Mouse (Mus musculus) kidney, adult 8-10 months (tissue): Measurements from ENCODE around the gene Vgll2.

Experiments
- DNase-seq, 2 experiments: peaks; one replicate each; pipeline ENCODE4 v3.0.0; 2022

Vgll2 gene

GRCm38 (mm10) chr10:52022413-52023212 is at the start of gene Vgll2:
Vgll2 (plus strand) TSS chr10:52022502.
- DNase-seq: no peak

- DNase-seq: no peak
These were observed 47.2 kb upstream of the Vgll2 start for GRCm38 (mm10) chr10:51975137-51975536.

DNA sequence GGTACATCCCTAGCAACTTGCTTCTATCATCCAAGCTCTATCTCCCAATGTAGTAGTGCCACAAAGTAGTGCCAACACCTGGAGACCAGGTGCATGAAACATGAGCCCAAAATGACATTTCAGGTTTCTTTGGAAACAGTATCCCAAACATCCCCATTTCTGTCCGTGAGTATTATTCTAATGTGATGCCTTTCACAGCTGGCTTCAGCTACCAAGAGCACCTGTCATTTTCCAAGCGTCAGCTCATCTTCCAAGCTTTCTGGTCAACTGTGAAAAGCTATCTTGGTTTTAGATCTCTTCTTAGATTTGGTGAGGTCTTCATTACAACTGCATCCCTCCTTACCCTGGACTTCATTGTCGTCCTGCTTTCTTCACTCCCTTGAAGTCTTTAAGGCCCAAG is 46.7 kb upstream of the Vgll2 start:
- DNase-seq: no peak

DNA sequence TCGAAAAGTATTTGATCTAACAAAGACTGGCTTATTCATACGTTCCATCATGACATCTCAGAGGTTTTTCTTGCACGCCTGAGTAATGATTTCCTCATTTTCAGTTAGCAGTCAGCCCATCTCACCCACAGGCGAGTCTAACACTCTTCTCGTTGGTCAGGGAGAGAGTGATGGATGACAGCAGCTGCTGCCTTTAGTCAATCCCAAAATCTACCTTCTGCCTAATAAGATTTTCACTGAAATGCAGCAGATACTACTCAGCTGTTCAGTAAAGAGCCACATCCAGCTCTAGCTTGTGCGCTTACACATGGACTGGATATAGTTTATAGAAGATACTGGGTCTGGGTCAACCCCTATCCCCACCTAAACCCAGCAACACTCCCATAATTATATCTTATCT is 40.7 kb upstream of the Vgll2 start:
- no peak for DNase-seq

DNA sequence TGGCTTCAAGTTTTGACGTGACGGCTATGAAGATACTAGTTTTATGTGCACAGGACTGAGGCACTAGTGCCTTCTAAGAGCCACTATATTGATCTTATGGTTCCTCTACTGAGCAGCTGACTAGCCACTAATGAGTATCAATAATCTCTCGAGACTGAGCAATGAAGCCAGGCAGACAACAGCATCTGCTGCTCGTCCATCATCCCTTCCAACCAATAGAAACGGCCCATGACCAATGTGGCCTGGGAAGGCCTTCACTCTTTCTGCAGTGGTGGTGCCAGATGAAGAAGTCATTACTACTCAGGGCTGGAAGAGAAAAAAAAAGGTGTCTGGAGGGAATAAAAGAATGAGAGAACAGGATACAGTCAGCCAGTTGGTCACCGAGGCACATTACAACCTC is 39.9 kb upstream of the Vgll2 start:
- no peak for DNase-seq

DNA sequence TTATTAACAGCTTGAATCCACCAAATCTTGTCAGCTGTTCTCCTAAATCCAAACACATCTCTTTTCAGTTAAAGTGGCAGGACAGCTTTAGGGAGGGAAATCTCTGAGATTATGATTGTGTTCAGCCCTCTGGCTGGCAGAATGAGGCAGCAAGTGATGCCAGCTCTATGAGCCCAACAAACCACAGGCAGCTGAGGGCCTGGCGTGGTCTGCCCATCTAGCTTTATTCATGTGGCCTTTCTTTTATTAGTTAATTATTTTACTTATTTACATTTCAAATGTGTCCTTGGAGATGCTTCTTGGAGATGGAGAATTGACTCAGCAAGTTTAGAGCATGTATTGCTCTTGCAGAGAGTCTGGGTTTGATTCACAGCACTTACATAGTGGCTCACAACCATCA is 3.8 kb upstream of the Vgll2 start:
- DNase-seq: no peak

GRCm38 (mm10) chr10:52021231-52021630 is 1.1 kb upstream of the Vgll2 start:
- no peak for DNase-seq

- DNase-seq: no peak
These were observed 437 bp upstream of the Vgll2 start for GRCm38 (mm10) chr10:52021736-52022394.

DNA sequence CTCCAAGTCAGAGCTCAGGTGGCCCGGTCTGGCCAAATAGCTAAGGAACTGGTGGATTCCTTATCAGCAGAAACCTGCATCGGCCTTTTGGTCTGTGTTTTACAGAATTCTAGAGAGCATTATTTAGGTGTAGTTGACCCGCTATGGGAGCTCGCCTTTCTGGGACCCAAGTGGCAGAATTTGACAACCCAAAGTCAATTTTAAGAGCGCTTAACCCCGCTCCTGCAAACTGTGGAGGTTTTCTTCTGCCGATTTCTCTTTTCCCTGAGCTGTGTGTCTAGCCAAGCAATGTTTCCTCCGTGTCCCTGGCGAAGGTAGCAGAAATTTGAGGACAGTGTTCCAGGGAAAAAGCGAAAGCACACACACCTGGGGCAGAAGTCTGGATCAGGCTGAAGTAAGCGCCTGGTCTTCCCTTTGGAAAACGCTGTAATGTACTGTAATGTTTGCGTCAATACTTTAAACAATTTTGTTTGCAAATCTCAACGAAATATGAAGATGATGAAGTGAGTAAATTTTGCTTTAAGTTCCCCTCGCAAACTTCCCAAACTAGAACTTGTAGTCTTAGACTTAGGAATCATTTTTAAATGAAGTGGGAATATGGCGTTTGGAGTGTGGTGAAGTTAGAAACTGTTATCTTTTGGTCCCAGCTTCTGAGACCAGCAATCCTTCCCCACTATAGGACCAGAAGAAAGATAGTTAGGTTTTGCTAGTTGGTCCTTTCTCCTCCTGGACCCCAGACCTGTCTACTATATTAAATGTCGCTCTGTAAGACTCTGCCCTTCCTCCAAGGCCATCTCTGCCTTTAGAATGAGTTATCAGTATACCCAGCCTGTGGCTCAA is 1.1 kb downstream of the Vgll2 start:
- DNase-seq: no peak

GRCm38 (mm10) chr10:52024053-52024410 is 1.7 kb downstream of the Vgll2 start:
- no peak for DNase-seq

- no peak for DNase-seq
These were observed 3.0 kb downstream of the Vgll2 start for GRCm38 (mm10) chr10:52025291-52025690.

GRCm38 (mm10) chr10:52025821-52026220 is 3.5 kb downstream of the Vgll2 start:
- no peak for DNase-seq

- DNase-seq: no peak
These were observed 5.1 kb downstream of the Vgll2 start for GRCm38 (mm10) chr10:52027161-52028035.

GRCm38 (mm10) chr10:52028561-52029370 is 6.5 kb downstream of the Vgll2 start:
- no peak for DNase-seq

GRCm38 (mm10) chr10:52029421-52030080 is 7.2 kb downstream of the Vgll2 start:
- no peak for DNase-seq

GRCm38 (mm10) chr10:52033729-52034128 is 11.4 kb downstream of the Vgll2 start:
- no peak for DNase-seq

- DNase-seq: no peak
These were observed 17.1 kb downstream of the Vgll2 start for GRCm38 (mm10) chr10:52039392-52039791.

DNA sequence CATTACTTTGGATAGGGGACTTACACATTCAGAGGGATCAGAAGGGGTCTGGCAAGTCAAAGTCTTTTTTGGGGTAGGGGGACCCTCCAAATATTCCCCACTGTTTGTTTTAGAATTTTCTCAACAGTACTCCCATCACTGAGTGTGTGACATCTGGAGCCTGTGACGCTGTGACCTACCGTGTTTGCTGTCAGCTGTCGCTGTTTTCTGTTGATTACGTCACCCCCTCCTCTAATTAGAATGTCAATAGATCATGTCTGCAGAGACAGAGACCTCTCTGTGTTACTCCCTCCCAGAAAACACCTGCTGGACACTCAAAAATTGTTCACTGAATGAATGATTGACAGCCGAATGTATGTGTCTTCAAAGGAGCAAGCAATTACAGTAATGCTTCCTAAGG is 20.8 kb downstream of the Vgll2 start:
- no peak for DNase-seq

- no peak for DNase-seq
These were observed 26.0 kb downstream of the Vgll2 start for GRCm38 (mm10) chr10:52048287-52048686.

DNA sequence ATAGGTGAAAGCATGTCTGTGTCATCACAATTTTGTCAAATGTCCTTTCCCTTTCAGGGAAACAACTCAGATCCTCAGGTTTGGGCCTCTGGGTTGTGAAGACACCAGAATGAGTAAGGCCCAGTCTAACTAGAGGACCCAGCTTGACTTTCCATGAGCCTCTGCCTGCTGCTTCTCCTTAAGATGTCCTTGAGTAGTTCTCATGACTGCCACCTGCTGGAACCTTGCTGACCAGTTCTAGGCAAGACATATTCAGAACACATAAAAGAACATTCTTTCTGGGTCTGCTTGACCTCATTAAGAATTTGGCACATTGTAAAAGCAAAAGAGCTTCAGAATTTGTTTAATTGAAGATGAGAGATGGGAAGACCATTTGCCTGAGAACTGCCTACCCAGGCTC is 50.2 kb downstream of the Vgll2 start:
- peak; percentile 1 to 64 for DNase-seq
